Mouse (Mus musculus): ENCODE data around the gene Dixdc1.

DNA sequence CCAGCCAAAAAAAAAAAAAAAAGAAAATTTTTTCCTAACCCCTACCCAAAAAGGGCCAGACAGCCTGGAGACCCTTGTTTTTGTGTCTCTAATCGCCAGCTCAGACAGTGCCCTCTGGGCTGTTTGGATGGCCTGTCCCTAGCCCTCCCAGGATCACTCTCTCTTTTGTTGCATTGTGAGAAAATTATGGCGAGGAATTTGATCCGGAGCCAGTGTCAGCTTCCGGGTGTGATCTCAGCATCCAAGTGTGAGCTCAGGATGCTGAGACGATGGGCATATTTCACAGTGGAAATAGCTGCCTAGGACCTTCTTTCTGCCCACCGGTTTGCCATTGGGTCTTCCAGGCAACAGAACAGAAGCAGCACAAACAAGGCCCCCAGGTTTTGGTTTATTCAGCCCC lies 11.4 kb upstream of the Dixdc1 start:
- no peak for TF ChIP-seq POLR2A (IDR thresholded peaks at IDR 0.05; ENCODE audit: low read depth, low read length)
- TF ChIP-seq CTCF (conservative IDR thresholded peaks at IDR 0.05; ENCODE audit: insufficient read depth, insufficient read length, low read depth, low read length) = no peak

All from kidney, adult 2 months (tissue).